23 mouse cellular contexts compared by ENCODE assay signal in the genomic region with DNA sequence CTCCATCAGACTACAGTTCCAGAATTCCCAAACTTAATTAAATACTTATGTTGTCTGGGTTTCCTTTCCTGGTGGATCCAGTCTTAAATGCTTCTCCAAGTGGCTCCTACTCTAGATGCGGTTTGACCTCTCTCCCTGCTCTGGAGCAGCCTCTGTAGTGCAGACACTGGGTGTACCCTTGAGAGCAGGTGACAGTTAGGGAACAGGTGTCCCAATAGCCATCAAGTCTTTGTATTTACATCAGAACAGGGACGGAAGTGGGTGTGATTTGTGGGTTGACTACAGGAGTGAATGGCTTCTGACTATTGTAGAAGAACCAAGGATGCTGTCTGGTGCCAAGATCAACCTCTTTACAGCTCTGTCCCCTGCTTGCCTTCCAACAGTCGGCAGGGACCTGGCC. TPM values are rescaled to one million over a fixed set of nuclear protein-coding genes. Genes with fewer than 3 reads are reported as not detected.
DNase-seq lines count a peak whose midpoint lies in the region; ATAC-seq and TF ChIP-seq lines count a peak whose summit lies in the region.
"Had no signal": no experiment of that assay in that cellular context is flagged by ENCODE, and none has a peak within 500 bp of the region (broad histone marks: within the 10 kb centered on the region; RNA-seq: fewer than 3 reads in every experiment).

No protein-coding gene starts in this region.

- no peak overlapping the region for H3K4me3 ChIP-seq in heart, embryonic 12.5 days
- H3K4me3 ChIP-seq in lung, adult 2 months (replicated peaks; ENCODE audit: extremely low read depth, low read depth, low read length) = no peak overlapping the region
- H3K4me3 ChIP-seq in intestine, embryonic 15.5 days (replicated peaks) = no peak overlapping the region
- no peak overlapping the region for H3K4me3 ChIP-seq in stomach, postnatal 0 days (ENCODE audit: low read depth, low read length)
- H3K4me3 ChIP-seq: limb, embryonic 12.5 days; liver, embryonic 15.5 days; megakaryocyte, embryonic 14.5 days; midbrain, embryonic 13.5 days; neural tube, embryonic 13.5 days had no signal

- ATAC-seq in heart, embryonic 12.5 days (ENCODE audit: insufficient number of reproducible peaks, low FRiP score) = no peak
- ATAC-seq in intestine, embryonic 15.5 days = no peak
- no peak for ATAC-seq in stomach, postnatal 0 days (ENCODE audit: low FRiP score, low TSS enrichment)
- no peak for ATAC-seq in granulocyte monocyte progenitor cell, adult 5-6 weeks (replicated peaks; ENCODE audit: poor library complexity, severe bottlenecking)
- ATAC-seq: forebrain, embryonic 14.5 days; hindbrain, postnatal 0 days; midbrain, embryonic 13.5 days had no signal

- DNase-seq in heart, postnatal 4 days = no peak
- peak; percentile 69 for DNase-seq in lung, postnatal 25 days (ENCODE audit: low spot score)
- DNase-seq in lung, adult 2 months = no peak
- DNase-seq in stomach, postnatal 0 days (ENCODE audit: low spot score) = no peak
- no peak for DNase-seq in frontal cortex, postnatal 25 days (ENCODE audit: low spot score in 2 of 2)
- DNase-seq: adrenal gland, postnatal 10 days; cerebellum, adult 8-10 months; cerebellum, postnatal 25 days; kidney, adult 11 months; kidney, postnatal 14 days; right cerebral cortex, postnatal 4 days; thymus, postnatal 14 days had no signal

- no peaks in the 10 kb centered on the region for H3K36me3 ChIP-seq in heart, embryonic 12.5 days
- no peaks in the 10 kb centered on the region for H3K36me3 ChIP-seq in intestine, embryonic 15.5 days
- H3K36me3 ChIP-seq in stomach, postnatal 0 days (ENCODE audit: control insufficient read depth, insufficient read depth, low read length) = no peaks in the 10 kb centered on the region
- H3K36me3 ChIP-seq: limb, embryonic 12.5 days; liver, embryonic 15.5 days had no signal

- H3K27me3 ChIP-seq in heart, embryonic 12.5 days (replicated peaks) = no peaks in the 10 kb centered on the region
- H3K27me3 ChIP-seq in intestine, embryonic 15.5 days (replicated peaks) = no peaks in the 10 kb centered on the region
- H3K27me3 ChIP-seq in stomach, postnatal 0 days (ENCODE audit: control insufficient read depth, insufficient read depth, low read length) = no peaks in the 10 kb centered on the region
- H3K27me3 ChIP-seq: limb, embryonic 12.5 days; liver, embryonic 15.5 days; megakaryocyte, embryonic 14.5 days; midbrain, embryonic 13.5 days; neural tube, embryonic 13.5 days had no signal

- peak overlapping the region; percentile 9; the same call in 1 of the 2 replicates for H3K27ac ChIP-seq in heart, embryonic 12.5 days (ENCODE audit: poor library complexity, severe bottlenecking)
- H3K27ac ChIP-seq in intestine, embryonic 15.5 days = 0 out of 2 replicates have a peak overlapping the region, but pooled peaks have one; percentile 6
- H3K27ac ChIP-seq in stomach, postnatal 0 days (replicated peaks) = peak overlapping the region; percentile 61
- H3K27ac ChIP-seq: hindbrain, postnatal 0 days; limb, embryonic 12.5 days; liver, embryonic 15.5 days; midbrain, embryonic 13.5 days; neural tube, embryonic 13.5 days had no signal

- no peak for TF ChIP-seq POLR2A in lung, adult 2 months (IDR thresholded peaks at IDR 0.05; ENCODE audit: borderline replicate concordance, extremely low read depth, low read depth, low read length)

- H3K9ac ChIP-seq in heart, embryonic 12.5 days = no peak overlapping the region
- no peak overlapping the region for H3K9ac ChIP-seq in intestine, embryonic 15.5 days
- no peak overlapping the region for H3K9ac ChIP-seq in stomach, postnatal 0 days (ENCODE audit: low read length)
- H3K9ac ChIP-seq: limb, embryonic 12.5 days; liver, embryonic 15.5 days; midbrain, embryonic 13.5 days; neural tube, embryonic 13.5 days had no signal

- H3K4me2 ChIP-seq in heart, embryonic 12.5 days = no peak overlapping the region
- H3K4me2 ChIP-seq in intestine, embryonic 15.5 days (replicated peaks) = no peak overlapping the region
- H3K4me2 ChIP-seq in stomach, postnatal 0 days (replicated peaks; ENCODE audit: low read depth) = no peak overlapping the region
- H3K4me2 ChIP-seq: limb, embryonic 12.5 days; liver, embryonic 15.5 days; midbrain, embryonic 13.5 days; neural tube, embryonic 13.5 days had no signal

- 67% methylated on average over 3 of the region's 3 CpGs for WGBS in heart, embryonic 12.5 days
- WGBS in lung, adult 2 months = 68% methylated on average over 3 of the region's 3 CpGs
- WGBS in intestine, embryonic 15.5 days = 76% methylated on average over 3 of the region's 3 CpGs
- 65% methylated on average over 3 of the region's 3 CpGs for WGBS in stomach, postnatal 0 days

- no peak for TF ChIP-seq CTCF in lung, adult 2 months (IDR thresholded peaks at IDR 0.05; ENCODE audit: insufficient read depth, low read length)
- no peak for TF ChIP-seq CTCF in stomach, postnatal 0 days (IDR thresholded peaks at IDR 0.05; ENCODE audit: low read depth)

- peaks cover 27% of the 10 kb centered on the region for H3K4me1 ChIP-seq in heart, embryonic 12.5 days (replicated peaks)
- H3K4me1 ChIP-seq in lung, adult 2 months (ENCODE audit: control insufficient read depth, insufficient read depth, low read length) = peaks cover 7% of the 10 kb centered on the region
- peaks cover 13% of the 10 kb centered on the region for H3K4me1 ChIP-seq in intestine, embryonic 15.5 days (replicated peaks)
- H3K4me1 ChIP-seq in stomach, postnatal 0 days (replicated peaks; ENCODE audit: control insufficient read depth, insufficient read depth) = 0 out of 2 replicates have a peak, but pooled peaks cover 2% of the 10 kb centered on the region

- H3K9me3 ChIP-seq in heart, embryonic 12.5 days (replicated peaks) = no peaks in the 10 kb centered on the region
- H3K9me3 ChIP-seq in intestine, embryonic 15.5 days = no peaks in the 10 kb centered on the region
- no peaks in the 10 kb centered on the region for H3K9me3 ChIP-seq in stomach, postnatal 0 days (ENCODE audit: control insufficient read depth, low read length)
- H3K9me3 ChIP-seq: limb, embryonic 12.5 days; liver, embryonic 15.5 days; megakaryocyte, embryonic 14.5 days; midbrain, embryonic 13.5 days; neural tube, embryonic 13.5 days had no signal

- no peak for TF ChIP-seq EP300 in stomach, postnatal 0 days (optimal IDR thresholded peaks at IDR 0.05)

RNA-seq across cellular contexts. Expression of a gene that starts 21.2 kb away (rescaled TPM):
- polyA plus RNA-seq in heart, embryonic 12.5 days (2016; fragmentation: Nextera tagmentation; extraction: Ambion mirVana) = 5.5 TPM in 2 replicates
- total RNA-seq in heart, postnatal 4 days (2021) = 10 to 100 TPM; 10.8 to 11.6 TPM
- polyA plus RNA-seq in lung, adult 2 months (2012; rRNA removed) = 51.1 and 54.3 TPM in 2 replicates
- 18.4 and 22.7 TPM in 2 replicates for polyA plus RNA-seq in intestine, embryonic 15.5 days (2015; fragmentation: Nextera tagmentation; extraction: Ambion mirVana)
- 14.7 and 16.6 TPM in 2 replicates for polyA plus RNA-seq in stomach, postnatal 0 days (2015; fragmentation: Nextera tagmentation; extraction: Ambion mirVana)
- total RNA-seq in granulocyte monocyte progenitor cell, adult 5-6 weeks (2014; fragmentation: Nextera tagmentation) = 6.2 and 8.0 TPM in 2 replicates
- total RNA-seq in granulocyte monocyte progenitor cell, adult 5-6 weeks (2017) = 7.4 and 8.4 TPM in 2 replicates

RNA-seq across cellular contexts. Expression of a gene that starts 30.6 kb away (rescaled TPM):
- 1.6 and 1.8 TPM in 2 replicates for polyA plus RNA-seq in heart, embryonic 12.5 days (2016; fragmentation: Nextera tagmentation; extraction: Ambion mirVana)
- total RNA-seq in heart, postnatal 4 days (2021) = 1 to 10 TPM; 1.7 to 2.4 TPM
- 6.9 and 11.7 TPM in 2 replicates for polyA plus RNA-seq in lung, adult 2 months (2012; rRNA removed)
- polyA plus RNA-seq in intestine, embryonic 15.5 days (2015; fragmentation: Nextera tagmentation; extraction: Ambion mirVana) = 1.1 and 1.3 TPM in 2 replicates
- 0.87 and 0.99 TPM in 2 replicates for polyA plus RNA-seq in stomach, postnatal 0 days (2015; fragmentation: Nextera tagmentation; extraction: Ambion mirVana)
- 3.6 TPM in 1 of 2 replicates, not detected in the other for total RNA-seq in granulocyte monocyte progenitor cell, adult 5-6 weeks (2014; fragmentation: Nextera tagmentation)
- 0.88 and 1.2 TPM in 2 replicates for total RNA-seq in granulocyte monocyte progenitor cell, adult 5-6 weeks (2017)
- total RNA-seq: liver, adult 2 months had no signal
- polyA plus RNA-seq: liver, adult 2 months had no signal

Comparison
In these comparisons a context has a peak if more than half of its experiments do, and no peak if none do; other contexts are left out.
1. H3K27ac ChIP-seq: peak in every context shown above with its lines; median percentile 61 in stomach, postnatal 0 days; 9 in heart, embryonic 12.5 days; 6 in intestine, embryonic 15.5 days.